Mouse (Mus musculus): Measurements from ENCODE around the gene Smarcd3. TPM values are rescaled to one million over a fixed set of nuclear protein-coding genes. Genes with fewer than 3 reads are reported as not detected.
"Not testable (repeated sequence)": the region's sequence is repeated elsewhere in the genome, so short reads cannot be mapped to it uniquely, and the experiment has no call there.

Gene Smarcd3
- polyA plus RNA-seq, 1 experiment from 2014 or later, result 25.0 TPM

DNA sequence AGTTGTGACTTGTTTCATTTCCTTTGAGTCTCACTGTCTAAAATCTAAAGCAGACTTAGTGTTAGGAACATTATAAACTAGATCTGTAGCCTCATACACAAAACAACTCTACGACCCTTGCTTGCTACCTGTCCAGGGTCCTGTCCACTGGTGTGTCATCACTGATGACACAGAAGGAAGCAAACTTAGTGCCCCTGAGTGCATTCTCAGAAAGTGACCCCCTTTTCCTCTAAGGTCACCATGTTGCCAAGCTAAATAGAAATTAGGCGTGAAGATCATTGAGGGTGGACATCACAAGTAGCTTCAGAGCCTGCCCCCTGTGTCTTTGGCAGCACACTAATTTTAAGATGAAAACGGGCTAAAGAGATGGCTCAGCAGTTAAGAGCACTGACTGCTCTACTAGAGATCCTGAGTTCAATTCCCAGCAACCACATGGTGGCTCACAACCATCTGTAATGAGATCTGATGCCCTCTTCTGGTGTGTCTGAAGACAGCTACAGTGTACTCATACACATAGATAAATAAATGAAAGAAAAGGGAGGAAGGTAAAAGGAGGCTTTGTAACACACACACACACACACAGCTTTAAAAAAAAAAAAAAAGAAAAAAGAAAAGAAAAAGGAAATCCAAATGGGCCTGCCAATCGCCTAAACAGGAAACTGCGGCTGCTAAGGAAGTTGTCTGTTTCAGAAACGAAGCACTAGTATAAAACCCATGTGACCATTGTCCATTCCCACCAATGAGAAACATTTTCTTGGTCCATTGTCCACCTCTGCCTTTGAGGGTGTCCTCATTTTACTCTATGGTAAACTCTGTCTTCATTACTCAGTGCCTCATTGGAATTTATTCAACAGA is 45.9 kb downstream of the Smarcd3 start:
- no peak for ATAC-seq (ENCODE audit: low FRiP score, low TSS enrichment)
- 65% methylated on average over 6 of the region's 6 CpGs for WGBS
- Histone ChIP-seq H3K27ac (ENCODE audit: low read length) (peak overlapping the region; percentile 90), H3K36me3 (ENCODE audit: insufficient read depth, low read length) (peaks cover 10% of the 10 kb centered on the region), H3K4me1 (ENCODE audit: insufficient read depth, low read length) (peaks cover 13% of the 10 kb centered on the region), H3K27me3 (ENCODE audit: insufficient read depth, low read length) (no peaks in the 10 kb centered on the region), H3K4me2 (replicated peaks; ENCODE audit: low read depth, low read length) (peak overlapping the region; percentile 62), H3K4me3 (ENCODE audit: low read length) (peak overlapping the region; percentile 74), H3K9me3 (ENCODE audit: low read length) (no peaks in the 10 kb centered on the region), H3K9ac (replicated peaks; ENCODE audit: low read length) (peak overlapping the region; percentile 77)

DNA sequence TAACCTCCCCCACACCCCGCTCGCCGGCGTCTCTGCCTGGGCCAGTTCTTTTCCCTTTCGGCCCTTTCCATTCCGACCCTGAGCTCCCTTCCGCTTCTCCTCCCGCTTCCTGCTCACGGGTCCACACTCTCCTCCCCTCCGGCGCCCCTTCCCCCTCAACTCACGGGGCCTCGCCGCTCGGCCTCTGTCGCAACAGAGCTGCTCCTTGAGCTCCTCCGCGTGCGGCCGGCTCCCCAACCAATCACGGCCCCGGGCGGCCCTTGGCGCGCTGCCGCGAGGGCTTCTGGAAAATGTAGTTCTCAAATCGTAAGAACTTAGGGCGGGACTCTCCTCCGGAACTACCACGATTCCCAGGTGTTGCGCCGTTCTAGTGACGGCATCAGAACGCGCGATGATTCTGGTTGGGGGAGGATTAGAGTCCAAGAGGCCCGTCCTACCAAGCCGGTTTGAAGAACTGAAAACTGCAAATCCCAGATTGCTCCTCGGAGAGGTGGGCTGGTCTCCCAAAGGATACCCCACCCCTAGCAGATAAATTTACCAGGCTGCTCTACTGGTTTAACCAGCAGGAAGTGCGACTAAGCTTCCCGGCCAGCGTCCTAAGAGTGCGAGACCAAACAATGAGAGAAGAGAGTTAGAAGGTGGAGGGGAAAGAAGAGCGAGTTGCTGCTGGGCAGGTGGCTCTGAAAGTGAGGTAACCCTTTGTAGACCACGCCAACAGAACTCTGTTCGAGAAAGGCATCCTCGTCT is 46.9 kb downstream of the Smarcd3 start, which contains the start of gene Abcf2:
Gene Abcf2 (minus strand): TSS at position 285 of the 747 bp plus-strand sequence.
- Histone ChIP-seq H3K4me3 (ENCODE audit: low read length) (peak within 1 kb of the TSS; percentile 74), H3K9ac (replicated peaks; ENCODE audit: low read length) (peak within 1 kb of the TSS; percentile 77), H3K36me3 (ENCODE audit: insufficient read depth, low read length) (peaks cover 20% of the 10 kb centered on the region), H3K27me3 (ENCODE audit: insufficient read depth, low read length) (no peaks in the 10 kb centered on the region), H3K27ac (ENCODE audit: low read length) (peak within 1 kb of the TSS; percentile 90), H3K9me3 (ENCODE audit: low read length) (no peaks in the 10 kb centered on the region), H3K4me1 (ENCODE audit: insufficient read depth, low read length) (peaks cover 13% of the 10 kb centered on the region), H3K4me2 (replicated peaks; ENCODE audit: low read depth, low read length) (peak within 1 kb of the TSS; percentile 62)
- WGBS, result under 1% methylated on average over 48 of the region's 48 CpGs
- peak; percentile 98 for ATAC-seq (ENCODE audit: low FRiP score, low TSS enrichment)

DNA sequence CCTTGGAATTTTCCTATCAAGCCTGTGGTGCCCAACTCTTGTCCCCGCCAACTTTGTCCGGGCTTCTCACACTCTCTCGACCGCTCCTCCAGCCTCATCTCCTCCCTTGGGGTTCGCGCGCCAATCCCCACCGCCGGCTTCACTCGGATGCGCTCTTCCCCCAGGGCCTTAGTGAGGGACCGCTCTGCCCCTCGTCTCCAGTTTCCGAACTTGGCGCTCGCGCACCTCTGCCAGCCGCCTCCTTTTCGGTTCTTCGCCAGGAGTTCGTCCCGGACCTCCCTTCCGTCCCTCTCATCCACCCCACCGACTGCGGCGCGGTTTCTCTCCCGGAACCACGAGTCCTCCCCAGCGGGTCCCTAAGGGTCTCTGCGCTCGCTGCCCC is 47.4 kb downstream of the Smarcd3 start:
- Histone ChIP-seq H3K27me3 (ENCODE audit: insufficient read depth, low read length) (no peaks in the 10 kb centered on the region), H3K4me3 (ENCODE audit: low read length) (peak overlapping the region; percentile 74), H3K36me3 (ENCODE audit: insufficient read depth, low read length) (peaks cover 26% of the 10 kb centered on the region), H3K27ac (ENCODE audit: low read length) (peak overlapping the region; percentile 71), H3K9ac (replicated peaks; ENCODE audit: low read length) (peak overlapping the region; percentile 71), H3K9me3 (ENCODE audit: low read length) (no peaks in the 10 kb centered on the region), H3K4me1 (ENCODE audit: insufficient read depth, low read length) (peaks cover 13% of the 10 kb centered on the region), H3K4me2 (replicated peaks; ENCODE audit: low read depth, low read length) (peak overlapping the region; percentile 62)
- under 1% methylated on average over 32 of the region's 32 CpGs for WGBS
- peak; percentile 54 for ATAC-seq (ENCODE audit: low FRiP score, low TSS enrichment)

DNA sequence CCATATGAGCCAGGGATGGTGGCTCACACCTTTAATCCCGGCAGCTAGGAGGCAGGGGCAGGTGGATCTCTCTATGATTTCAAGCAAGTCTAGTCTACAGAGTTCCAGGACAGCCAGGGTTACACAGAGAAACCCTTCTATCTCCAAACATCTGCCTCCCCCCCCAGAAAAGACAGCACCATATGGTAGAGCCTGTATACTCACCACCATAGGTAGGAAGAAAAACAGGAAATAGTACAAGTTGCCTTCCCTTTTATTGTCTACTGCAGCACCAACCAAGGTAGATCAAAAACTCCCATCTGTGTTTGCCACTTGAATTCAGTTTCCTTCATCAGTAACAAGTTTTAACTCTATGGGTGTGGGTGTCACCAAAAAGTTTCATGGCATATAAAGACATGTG is 48.3 kb downstream of the Smarcd3 start:
- Histone ChIP-seq H3K36me3 (ENCODE audit: insufficient read depth, low read length) (peaks cover 33% of the 10 kb centered on the region), H3K9ac (replicated peaks; ENCODE audit: low read length) (peak overlapping the region; percentile 71; the same call in 1 of the 2 replicates), H3K4me3 (ENCODE audit: low read length) (peak overlapping the region; percentile 74; the same call in 1 of the 2 replicates), H3K4me1 (ENCODE audit: insufficient read depth, low read length) (peaks cover 13% of the 10 kb centered on the region), H3K9me3 (ENCODE audit: low read length) (no peaks in the 10 kb centered on the region), H3K4me2 (replicated peaks; ENCODE audit: low read depth, low read length) (peak overlapping the region; percentile 62), H3K27ac (ENCODE audit: low read length) (no peak overlapping the region), H3K27me3 (ENCODE audit: insufficient read depth, low read length) (no peaks in the 10 kb centered on the region)
- 90% methylated on average over 1 of the region's 1 CpGs for WGBS
- no peak for ATAC-seq (ENCODE audit: low FRiP score, low TSS enrichment)

DNA sequence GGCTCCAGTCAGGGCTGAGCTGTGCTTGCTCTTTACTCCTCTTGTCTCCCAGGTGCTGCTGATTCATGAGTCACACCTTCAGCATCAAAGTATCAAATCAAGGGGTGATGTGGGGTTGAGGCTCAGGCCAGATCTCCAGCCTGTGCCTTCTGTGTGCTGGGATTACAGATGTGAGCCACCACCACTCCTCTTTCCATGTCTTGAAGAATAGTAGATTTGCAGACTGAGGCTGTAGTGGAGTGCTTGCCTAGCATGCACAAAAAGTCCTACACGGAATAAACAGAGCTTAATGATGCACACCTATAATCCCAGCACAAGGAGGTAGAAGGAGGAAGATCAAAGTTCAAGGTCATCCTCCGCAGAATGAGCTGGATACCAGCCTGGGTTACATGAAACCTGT is 67.5 kb downstream of the Smarcd3 start, which contains the start of gene 4931409K22Rik:
Gene 4931409K22Rik (minus strand): TSS at position 101 of the 400 bp plus-strand sequence.
- Histone ChIP-seq H3K9ac (replicated peaks; ENCODE audit: low read length) (no peak within 1 kb of the TSS), H3K27ac (ENCODE audit: low read length) (no peak within 1 kb of the TSS), H3K36me3 (ENCODE audit: insufficient read depth, low read length) (no peaks in the 10 kb centered on the region), H3K4me3 (ENCODE audit: low read length) (no peak within 1 kb of the TSS), H3K4me2 (replicated peaks; ENCODE audit: low read depth, low read length) (no peak within 1 kb of the TSS), H3K27me3 (ENCODE audit: insufficient read depth, low read length) (peaks cover 4% of the 10 kb centered on the region; the same call in 1 of the 2 replicates), H3K4me1 (ENCODE audit: insufficient read depth, low read length) (peaks cover 3% of the 10 kb centered on the region), H3K9me3 (ENCODE audit: low read length) (0 out of 2 replicates have a peak, but pooled peaks cover 3% of the 10 kb centered on the region)
- WGBS, result 59% methylated on average over 2 of the region's 2 CpGs
- ATAC-seq (ENCODE audit: low FRiP score, low TSS enrichment), result no peak

DNA sequence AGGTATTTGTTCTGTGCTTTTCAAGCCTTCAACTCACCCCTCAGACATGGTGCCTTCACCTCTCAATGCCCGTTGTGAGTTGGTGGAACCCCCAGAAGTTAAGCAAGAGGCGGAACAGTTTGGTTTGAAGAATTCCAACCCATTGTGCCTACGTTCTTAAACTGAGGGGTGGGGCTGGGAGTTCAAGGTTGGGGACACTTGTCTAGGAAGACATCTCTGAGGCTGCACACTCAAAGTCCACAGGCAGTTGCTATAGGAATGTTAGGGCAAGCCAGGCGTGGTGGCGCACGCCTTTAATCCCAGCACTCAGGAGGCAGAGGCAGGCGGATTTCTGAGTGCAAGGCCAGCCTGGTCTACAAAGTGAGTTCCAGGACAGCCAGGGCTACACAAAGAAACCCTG is 68.9 kb downstream of the Smarcd3 start:
- H3K9me3 ChIP-seq (ENCODE audit: low read length); ATAC-seq (ENCODE audit: low FRiP score, low TSS enrichment); H3K4me3 ChIP-seq (ENCODE audit: low read length); H3K36me3 ChIP-seq (ENCODE audit: insufficient read depth, low read length); H3K4me2 ChIP-seq (replicated peaks; ENCODE audit: low read depth, low read length); H3K27ac ChIP-seq (ENCODE audit: low read length); H3K9ac ChIP-seq (replicated peaks; ENCODE audit: low read length); H3K27me3 ChIP-seq (ENCODE audit: insufficient read depth, low read length): not testable (repeated sequence)
- H3K4me1 ChIP-seq (ENCODE audit: insufficient read depth, low read length), result peaks cover 17% of the 10 kb centered on the region
- 95% methylated on average over 7 of the region's 7 CpGs for WGBS

DNA sequence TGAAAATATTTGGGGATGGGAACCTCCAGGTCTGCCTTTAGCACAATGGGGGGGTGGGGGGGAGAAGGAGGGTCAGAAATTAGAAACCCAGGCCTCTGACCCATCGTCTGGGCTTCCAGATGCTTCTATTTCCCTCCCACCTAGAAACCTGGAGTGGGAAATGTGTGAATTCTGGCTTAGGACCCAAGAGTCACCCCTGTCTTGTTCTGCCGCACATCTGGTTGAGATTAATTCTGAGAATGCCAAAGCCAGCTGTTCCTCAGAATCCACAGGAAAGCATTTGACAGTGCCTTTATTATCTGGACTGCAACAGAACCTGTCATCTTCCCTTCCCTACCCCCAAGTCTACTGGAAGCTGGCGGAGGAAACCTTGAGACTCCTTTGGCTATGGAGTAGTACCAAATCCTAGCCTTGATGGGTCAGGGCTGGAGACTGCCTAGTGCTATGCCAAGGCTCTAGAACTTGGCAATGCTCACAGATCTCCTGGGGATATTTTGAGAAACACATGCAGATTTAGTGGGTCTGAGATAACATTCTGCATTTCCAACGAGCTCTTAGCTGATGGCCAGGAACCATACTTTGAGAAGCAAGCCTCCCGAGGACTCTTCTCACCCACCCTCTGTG is 70.5 kb downstream of the Smarcd3 start:
- H3K9ac ChIP-seq (replicated peaks; ENCODE audit: low read length), result no peak overlapping the region
- peaks cover 20% of the 10 kb centered on the region for H3K4me1 ChIP-seq (ENCODE audit: insufficient read depth, low read length)
- peaks cover 16% of the 10 kb centered on the region for H3K27me3 ChIP-seq (ENCODE audit: insufficient read depth, low read length)
- no peak overlapping the region for H3K4me3 ChIP-seq (ENCODE audit: low read length)
- H3K4me2 ChIP-seq (replicated peaks; ENCODE audit: low read depth, low read length), result no peak overlapping the region
- no peak overlapping the region for H3K27ac ChIP-seq (ENCODE audit: low read length)
- whole genome bisulfite sequencing, result 67% methylated on average over 5 of the region's 5 CpGs
- 0 out of 2 replicates have a peak, but pooled peaks cover 3% of the 10 kb centered on the region for H3K9me3 ChIP-seq (ENCODE audit: low read length)
- ATAC-seq (ENCODE audit: low FRiP score, low TSS enrichment), result no peak
- H3K36me3 ChIP-seq (ENCODE audit: insufficient read depth, low read length), result no peaks in the 10 kb centered on the region

DNA sequence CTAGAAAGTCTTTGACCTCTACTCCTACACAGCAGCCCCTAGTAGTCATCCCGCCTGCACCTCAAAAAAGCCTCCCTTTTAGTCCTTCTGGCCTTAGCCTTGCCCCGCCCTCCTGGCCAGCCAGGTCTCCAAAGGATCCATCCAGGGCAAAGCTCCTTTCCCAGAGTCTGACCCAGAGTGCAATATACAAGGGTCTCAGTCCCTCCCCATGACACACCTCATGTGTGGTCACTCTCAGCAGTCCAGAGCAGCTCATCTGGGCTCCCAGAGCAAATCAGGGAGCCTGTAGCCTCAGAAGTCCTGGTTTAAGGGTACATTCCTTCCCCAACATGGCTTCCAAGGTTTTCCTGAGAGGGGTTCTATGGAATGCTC is 72.9 kb downstream of the Smarcd3 start:
- Histone ChIP-seq H3K9me3 (ENCODE audit: low read length) (0 out of 2 replicates have a peak, but pooled peaks cover 3% of the 10 kb centered on the region), H3K4me1 (ENCODE audit: insufficient read depth, low read length) (peaks cover 20% of the 10 kb centered on the region), H3K9ac (replicated peaks; ENCODE audit: low read length) (peak overlapping the region; percentile 54), H3K4me2 (replicated peaks; ENCODE audit: low read depth, low read length) (peak overlapping the region; percentile 57), H3K27ac (ENCODE audit: low read length) (0 out of 2 replicates have a peak overlapping the region, but pooled peaks have one; percentile 5), H3K36me3 (ENCODE audit: insufficient read depth, low read length) (no peaks in the 10 kb centered on the region), H3K27me3 (ENCODE audit: insufficient read depth, low read length) (peaks cover 18% of the 10 kb centered on the region), H3K4me3 (ENCODE audit: low read length) (peak overlapping the region; percentile 13; the same call in 1 of the 2 replicates)
- WGBS, result 33% methylated on average over 2 of the region's 2 CpGs
- no peak; the same call in 1 of the 2 replicates for ATAC-seq (ENCODE audit: low FRiP score, low TSS enrichment)

DNA sequence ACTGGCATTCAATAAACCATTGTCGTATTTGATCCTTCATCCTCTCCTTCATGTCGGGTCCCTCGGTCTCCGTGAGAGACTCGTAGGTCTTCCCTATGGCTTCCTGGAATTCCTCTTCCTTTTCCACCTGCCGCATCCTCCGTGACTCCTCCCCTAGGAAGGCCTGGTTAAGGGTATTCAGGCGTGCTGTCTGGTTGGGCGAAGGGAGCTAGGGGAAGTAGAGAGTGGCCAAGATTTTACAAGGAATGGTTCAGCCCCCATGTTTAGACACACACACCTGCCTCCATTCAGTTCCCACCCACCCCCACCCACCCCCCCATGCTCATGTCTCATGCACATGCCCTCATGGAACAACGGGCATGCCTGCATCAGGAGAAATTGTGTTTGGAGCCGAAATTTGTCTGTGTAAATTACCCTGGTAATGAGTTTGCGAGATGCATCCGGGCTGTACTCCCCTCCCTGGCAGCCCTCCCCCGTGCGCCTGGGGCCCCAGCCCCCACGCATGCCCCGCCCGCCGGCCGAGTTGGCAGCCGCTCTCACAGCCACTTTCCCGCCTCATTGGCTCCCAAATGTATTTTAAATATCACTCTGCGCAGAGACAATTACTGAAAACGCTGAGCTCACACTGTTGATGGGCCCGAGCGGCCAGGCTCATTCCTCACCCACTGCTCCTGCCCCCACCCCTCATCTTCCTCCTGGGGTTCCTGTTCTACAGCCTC is 73.5 kb downstream of the Smarcd3 start:
- H3K4me2 ChIP-seq (replicated peaks; ENCODE audit: low read depth, low read length), result peak overlapping the region; percentile 57
- 0 out of 2 replicates have a peak overlapping the region, but pooled peaks have one; percentile 5 for H3K27ac ChIP-seq (ENCODE audit: low read length)
- WGBS, result 15% methylated on average over 26 of the region's 26 CpGs
- H3K27me3 ChIP-seq (ENCODE audit: insufficient read depth, low read length), result peaks cover 18% of the 10 kb centered on the region
- H3K9ac ChIP-seq (replicated peaks; ENCODE audit: low read length), result peak overlapping the region; percentile 54
- 0 out of 2 replicates have a peak, but pooled peaks cover 1% of the 10 kb centered on the region for H3K9me3 ChIP-seq (ENCODE audit: low read length)
- H3K4me3 ChIP-seq (ENCODE audit: low read length), result peak overlapping the region; percentile 13; the same call in 1 of the 2 replicates
- ATAC-seq (ENCODE audit: low FRiP score, low TSS enrichment), result peak; percentile 74
- peaks cover 20% of the 10 kb centered on the region for H3K4me1 ChIP-seq (ENCODE audit: insufficient read depth, low read length)
- H3K36me3 ChIP-seq (ENCODE audit: insufficient read depth, low read length), result no peaks in the 10 kb centered on the region

All from kidney, embryonic 16.5 days (tissue).